Mouse (Mus musculus) limb, embryonic 14.5 days (tissue): Measurements from ENCODE around the gene Srr. TPM values are rescaled to one million over a fixed set of nuclear protein-coding genes. Genes with fewer than 3 reads are reported as not detected.
A peak's percentile ranks its signal among the peaks of the same experiment; 100 is the strongest.

Source experiments
- ATAC-seq: fragments of 200-750 bp; cut with Nextera tagmentation; 2 replicates; pipeline ENCODE4 v1.8.0; 2017; ENCODE audit warnings: low read depth, moderate number of reproducible peaks, moderate TSS enrichment; ENCODE audit not compliant: low FRiP score
- DNase-seq: peaks from one replicate; pipeline ENCODE4 v3.0.0-alpha.2; 2015; ENCODE audit warnings: low spot score
- H3K27ac ChIP-seq: fragments of 300-500 bp; sonication (generic); replicated peaks from 2 replicates; pipeline ENCODE4 v1.5.1; 2014; ENCODE audit warnings: low read depth, mild to moderate bottlenecking, low read length, moderate library complexity, mixed read lengths
- H3K27me3 ChIP-seq: fragments of 300-500 bp; sonication (generic); 2 replicates; pipeline ENCODE4 v1.6.1; 2014; ENCODE audit warnings: low read length, mixed read lengths; ENCODE audit not compliant: control insufficient read depth, insufficient read depth
- H3K36me3 ChIP-seq: fragments of 300-500 bp; sonication (generic); 2 replicates; pipeline ENCODE4 v1.6.1; 2014; ENCODE audit warnings: mild to moderate bottlenecking, low read length, moderate library complexity, mixed read lengths; ENCODE audit not compliant: control insufficient read depth, insufficient read depth
- H3K4me1 ChIP-seq: fragments of 300-500 bp; sonication (generic); 2 replicates; pipeline ENCODE4 v1.6.1; 2014; ENCODE audit warnings: antibody characterized with exemption, low read length, mixed read lengths; ENCODE audit not compliant: control insufficient read depth, insufficient read depth
- H3K4me2 ChIP-seq: fragments of 300-500 bp; sonication (generic); replicated peaks from 2 replicates; pipeline ENCODE4 v1.6.1; 2014; ENCODE audit warnings: low read depth, mild to moderate bottlenecking, low read length, moderate library complexity; ENCODE audit not compliant: severe bottlenecking
- H3K4me3 ChIP-seq: fragments of 300-500 bp; sonication (generic); replicated peaks from 2 replicates; pipeline ENCODE4 v1.5.1; 2014; ENCODE audit warnings: low read length
- H3K9ac ChIP-seq: fragments of 300-500 bp; sonication (generic); 2 replicates; pipeline ENCODE4 v1.6.1; 2014; ENCODE audit warnings: mild to moderate bottlenecking, low read depth, low read length, moderate library complexity; ENCODE audit not compliant: severe bottlenecking
- H3K9me3 ChIP-seq: fragments of 300-500 bp; sonication (generic); 2 replicates; pipeline ENCODE4 v1.6.1; 2016; ENCODE audit warnings: low read length; ENCODE audit not compliant: control insufficient read depth
- POLR2A ChIP-seq: fragments of 200-500 bp; IDR thresholded peaks from 2 replicates; pipeline ENCODE4 v1.8.0; 2012; ENCODE audit warnings: inconsistent platforms, mild to moderate bottlenecking, moderate library complexity, borderline replicate concordance; ENCODE audit not compliant: insufficient read depth, insufficient read length; ENCODE audit errors: extremely low read depth
- WGBS: fragments of 180-500 bp; shearing (Covaris S2); extraction: QIAGEN DNeasy Blood & Tissue Kit; methylation state at CpG from one replicate; pipeline ENCODE4 v1.1.7; 2014; 5-methylcytosine and 5-hydroxymethylcytosine counted together
- polyA plus RNA-seq, 2 experiments: library from polyadenylated mRNA; depleted of rRNA in 1 of 2; stranded (reverse) in 1 of 2; unstranded in 1 of 2; fragments of >200 nt; fragmentation: Nextera tagmentation in 1 of 2; extraction: Ambion mirVana in 1 of 2; gene quantifications; 2 replicates each; pipeline versions ENCODE4 v1.2.1 to v1.2.3; 2012 to 2014

The Srr gene
- polyA plus RNA-seq, 2 experiments: 22.6 to 34.2 TPM

DNA sequence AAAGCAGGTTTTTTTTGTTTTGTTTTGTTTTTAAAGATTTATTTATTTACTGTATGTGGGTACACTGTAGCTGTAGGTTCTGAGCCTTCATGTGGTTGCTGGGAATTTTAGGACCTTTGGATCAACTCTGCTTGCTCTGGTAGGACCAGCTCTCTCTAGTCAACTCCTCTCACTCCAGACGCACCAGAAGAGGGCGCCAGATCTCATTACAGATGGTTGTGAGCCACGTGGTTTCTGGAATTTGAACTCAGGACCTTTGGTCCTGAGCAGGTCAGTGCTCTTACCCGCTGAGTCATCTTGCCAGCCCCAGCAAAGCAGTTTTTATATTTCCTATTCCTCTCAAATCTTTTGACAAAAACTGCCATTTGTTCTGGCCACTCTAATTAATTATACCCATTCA is 1.6 kb downstream of the Srr start:
- peak; percentile 13 for DNase-seq
- Histone ChIP-seq H3K27me3 (no peaks in the 10 kb centered on the region), H3K4me1 (peaks cover 15% of the 10 kb centered on the region), H3K4me3 (no peak overlapping the region), H3K36me3 (peaks cover 7% of the 10 kb centered on the region), H3K27ac (no peak overlapping the region), H3K9ac (no peak overlapping the region), H3K4me2 (no peak overlapping the region), H3K9me3 (no peaks in the 10 kb centered on the region)
- no peak for ATAC-seq
- no peak for TF ChIP-seq POLR2A
- 65% methylated on average over 4 of the region's 4 CpGs for WGBS

DNA sequence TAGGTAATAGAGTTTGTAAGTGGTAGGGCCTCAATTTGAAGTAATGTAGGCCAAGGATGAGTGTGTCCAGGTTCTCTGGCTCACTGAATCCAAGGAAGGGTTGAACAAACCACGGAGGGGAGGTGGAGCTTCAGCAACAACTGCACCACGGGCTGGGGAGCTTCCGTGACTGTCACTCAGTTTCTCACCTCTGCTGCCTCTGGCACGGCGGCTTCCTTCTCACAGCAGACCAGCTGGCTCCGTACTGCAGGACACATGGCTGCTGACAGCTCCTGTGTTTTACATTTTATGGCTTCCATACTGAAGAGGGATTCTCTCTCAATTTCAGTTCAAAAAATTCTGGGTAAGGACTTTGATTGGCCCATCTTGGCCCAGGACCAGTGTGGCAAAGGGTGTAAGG is 6.5 kb downstream of the Srr start:
- Histone ChIP-seq H3K4me1 (no peaks in the 10 kb centered on the region; the same call in 1 of the 2 replicates), H3K4me3 (no peak overlapping the region), H3K27ac (no peak overlapping the region), H3K9ac (no peak overlapping the region), H3K4me2 (no peak overlapping the region), H3K27me3 (no peaks in the 10 kb centered on the region), H3K9me3 (no peaks in the 10 kb centered on the region), H3K36me3 (peaks cover 19% of the 10 kb centered on the region)
- TF ChIP-seq POLR2A: no peak
- DNase-seq: no peak
- ATAC-seq: no peak
- WGBS: 53% methylated on average over 6 of the region's 6 CpGs

DNA sequence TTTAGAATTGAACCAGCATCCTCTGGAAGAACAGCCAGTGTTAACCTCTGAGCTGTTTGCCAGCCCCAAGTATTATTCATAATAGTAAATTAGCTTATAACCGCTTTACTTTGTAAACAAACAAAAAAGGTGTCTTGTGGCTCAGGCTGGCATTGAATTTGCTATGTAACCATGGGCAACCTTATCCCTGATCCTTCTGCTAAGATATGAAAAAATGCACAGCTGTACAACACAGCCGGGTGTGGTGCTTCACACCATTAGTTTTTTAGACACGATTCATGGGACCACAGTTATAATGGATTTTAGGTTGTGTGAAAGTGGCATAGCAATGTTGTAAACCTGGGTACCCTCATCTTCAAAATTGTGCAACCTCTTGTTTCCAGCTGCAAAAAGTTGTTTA is 13.3 kb downstream of the Srr start:
- Histone ChIP-seq H3K9ac (no peak overlapping the region), H3K27me3 (no peaks in the 10 kb centered on the region), H3K4me2 (no peak overlapping the region), H3K4me3 (no peak overlapping the region), H3K9me3 (no peaks in the 10 kb centered on the region), H3K27ac (no peak overlapping the region), H3K4me1 (no peaks in the 10 kb centered on the region), H3K36me3 (peaks cover 27% of the 10 kb centered on the region)
- WGBS: 88% methylated on average over 3 of the region's 3 CpGs
- no peak for TF ChIP-seq POLR2A
- DNase-seq: no peak
- no peak for ATAC-seq

DNA sequence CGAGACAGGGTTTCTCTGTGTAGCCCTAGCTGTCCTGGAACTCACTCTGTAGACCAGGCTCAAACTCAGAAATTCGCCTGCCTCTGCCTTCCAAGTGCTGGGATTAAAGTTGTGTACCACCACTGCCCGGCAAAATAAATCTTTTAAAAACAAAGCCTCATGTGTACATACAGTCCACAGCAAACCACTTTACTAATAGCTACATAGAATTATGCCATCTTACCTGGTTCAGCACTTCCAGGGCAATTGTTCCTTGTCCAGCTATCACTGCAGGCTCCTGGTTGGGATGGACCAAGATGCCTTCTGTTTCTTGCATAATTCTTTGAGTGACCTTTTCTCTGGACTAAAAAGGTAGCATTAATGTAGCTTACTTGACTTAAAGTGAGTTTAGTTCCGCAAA is 15.8 kb downstream of the Srr start:
- 94% methylated on average over 4 of the region's 4 CpGs for WGBS
- DNase-seq: no peak

DNA sequence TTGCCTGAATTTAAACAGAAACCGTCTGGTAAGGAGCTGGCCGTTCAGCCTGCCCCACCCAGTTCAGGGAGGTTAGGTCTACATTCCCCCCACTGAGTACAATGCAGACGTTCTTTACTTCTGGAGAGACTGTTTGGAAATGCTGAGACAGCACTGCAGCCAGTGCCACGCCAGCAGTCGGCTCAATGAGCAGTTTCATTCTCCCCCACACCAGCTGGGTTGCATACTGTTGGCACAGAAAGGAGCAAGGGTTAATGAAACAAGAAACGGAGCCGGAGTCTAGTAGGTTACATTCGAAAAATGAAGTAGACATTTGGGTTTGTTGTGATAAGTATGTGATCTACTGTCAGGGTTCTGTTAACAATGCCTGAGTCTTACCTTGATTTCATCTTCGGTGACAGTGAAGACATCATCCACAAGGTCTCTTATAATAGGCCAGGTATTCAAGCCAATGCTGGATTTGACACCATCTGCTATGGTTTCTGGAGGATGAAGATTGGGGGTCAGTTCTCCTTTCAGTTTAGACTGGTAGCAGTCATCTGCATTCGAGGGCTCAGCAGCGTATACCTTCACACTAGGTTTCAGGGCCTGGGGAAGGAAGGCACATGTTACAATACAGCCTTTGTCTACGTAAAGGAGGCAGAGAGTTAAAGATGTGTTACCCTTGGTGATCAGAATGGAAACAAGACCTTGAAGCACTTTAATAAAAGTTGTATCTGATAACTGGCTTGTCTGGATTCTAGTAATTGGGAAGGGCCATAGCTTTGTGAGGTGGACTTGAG is 16.9 kb downstream of the Srr start:
- Histone ChIP-seq H3K4me2 (no peak overlapping the region), H3K9me3 (no peaks in the 10 kb centered on the region), H3K36me3 (peaks cover 63% of the 10 kb centered on the region), H3K27ac (no peak overlapping the region), H3K9ac (no peak overlapping the region), H3K27me3 (no peaks in the 10 kb centered on the region), H3K4me1 (no peaks in the 10 kb centered on the region), H3K4me3 (no peak overlapping the region)
- ATAC-seq (no peak), DNase-seq (no peak)
- WGBS: 85% methylated on average over 12 of the region's 12 CpGs
- TF ChIP-seq POLR2A: no peak

More for the DNA sequence above, 15.8 kb downstream of the Srr start:
- TF ChIP-seq POLR2A: no peak
- H3K4me2 ChIP-seq: no peak overlapping the region
- H3K9me3 ChIP-seq: no peaks in the 10 kb centered on the region
- H3K4me1 ChIP-seq: no peaks in the 10 kb centered on the region
- no peak overlapping the region for H3K4me3 ChIP-seq
- no peaks in the 10 kb centered on the region for H3K27me3 ChIP-seq
- H3K36me3 ChIP-seq: peaks cover 51% of the 10 kb centered on the region
- H3K27ac ChIP-seq: no peak overlapping the region
- no peak for ATAC-seq
- H3K9ac ChIP-seq: no peak overlapping the region
